Mouse (Mus musculus): ENCODE measurements around the gene Lhx5. TPM values are rescaled to one million over a fixed set of nuclear protein-coding genes. Genes with fewer than 3 reads are reported as not detected.

Gene Lhx5
- total and polyA plus RNA-seq, 3 experiments, result not detected

DNA sequence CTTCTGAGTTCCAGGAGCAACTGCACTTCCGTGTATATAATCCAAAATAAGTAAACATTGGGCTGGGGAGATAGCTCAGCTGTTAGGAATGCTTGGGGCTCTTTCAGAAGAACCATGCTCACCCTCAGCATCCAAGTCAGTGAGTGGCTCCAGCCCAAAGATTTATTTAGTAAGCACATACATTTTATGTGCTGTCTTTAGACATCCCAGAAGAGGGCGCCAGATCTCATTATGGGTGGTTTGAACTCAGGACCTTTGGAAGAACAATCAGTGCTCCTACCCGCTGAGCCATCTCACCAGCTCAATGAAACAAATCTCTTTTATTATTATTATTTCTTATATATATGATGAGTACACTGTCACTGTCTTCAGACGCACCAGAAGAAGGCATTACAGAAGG lies 48.0 kb downstream of the Lhx5 start:
- Histone ChIP-seq H3K27ac (no peak overlapping the region), H3K27me3 (ENCODE audit: control insufficient read depth, insufficient read depth, low read length) (no peaks in the 10 kb centered on the region), H3K79me2 (replicated peaks; ENCODE audit: control insufficient read depth, insufficient read depth, low read length) (no peaks in the 10 kb centered on the region), H3K4me3 (no peak overlapping the region), H3K4me1 (ENCODE audit: control insufficient read depth, insufficient read depth, low read length) (no peaks in the 10 kb centered on the region), H3K9ac (ENCODE audit: low read depth, low read length) (no peak overlapping the region), H3K36me3 (ENCODE audit: control insufficient read depth, insufficient read depth, low read length) (no peaks in the 10 kb centered on the region)
- intact Hi-C loops (cut with DNase I), result no loop called here
- 64% methylated on average over 4 of the region's 4 CpGs for WGBS
- TF ChIP-seq CTCF (IDR thresholded peaks at IDR 0.05) (peak; percentile 56), POLR2A (IDR thresholded peaks at IDR 0.05; ENCODE audit: insufficient read depth, low read depth, low read length) (no peak), EP300 (IDR thresholded peaks at IDR 0.05; ENCODE audit: insufficient read depth, low read depth, low read length) (no peak)
- DNase-seq, result no peak

DNA sequence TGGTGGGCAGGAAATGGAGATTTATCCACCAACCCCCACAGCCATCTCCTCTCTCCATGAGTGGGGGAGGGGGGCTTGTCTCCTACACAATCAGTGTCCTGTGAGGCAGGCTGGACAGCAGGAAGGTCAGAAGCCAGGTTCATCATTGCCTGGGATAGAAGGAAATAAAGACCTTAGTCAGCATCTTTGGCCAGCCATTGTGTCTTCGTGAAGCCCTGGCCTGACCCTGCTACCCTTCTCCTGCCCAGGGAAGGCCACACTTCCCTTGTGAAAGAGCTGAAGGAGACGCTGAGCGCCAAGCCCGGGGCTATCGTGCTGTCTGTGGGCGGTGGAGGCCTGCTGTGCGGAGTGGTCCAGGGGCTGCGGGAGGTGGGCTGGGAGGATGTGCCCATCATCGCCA lies 49.7 kb downstream of the Lhx5 start:
- Histone ChIP-seq H3K36me3 (ENCODE audit: control insufficient read depth, insufficient read depth, low read length) (no peaks in the 10 kb centered on the region), H3K27me3 (ENCODE audit: control insufficient read depth, insufficient read depth, low read length) (no peaks in the 10 kb centered on the region), H3K4me1 (ENCODE audit: control insufficient read depth, insufficient read depth, low read length) (no peaks in the 10 kb centered on the region), H3K4me3 (no peak overlapping the region), H3K79me2 (replicated peaks; ENCODE audit: control insufficient read depth, insufficient read depth, low read length) (no peaks in the 10 kb centered on the region), H3K9ac (ENCODE audit: low read depth, low read length) (no peak overlapping the region), H3K27ac (no peak overlapping the region)
- WGBS, result 62% methylated on average over 9 of the region's 9 CpGs
- TF ChIP-seq CTCF (IDR thresholded peaks at IDR 0.05), result no peak
- TF ChIP-seq POLR2A (IDR thresholded peaks at IDR 0.05; ENCODE audit: insufficient read depth, low read depth, low read length), result no peak
- TF ChIP-seq EP300 (IDR thresholded peaks at IDR 0.05; ENCODE audit: insufficient read depth, low read depth, low read length), result no peak
- DNase-seq, result no peak
- intact Hi-C loops (cut with DNase I), result no loop called here

DNA sequence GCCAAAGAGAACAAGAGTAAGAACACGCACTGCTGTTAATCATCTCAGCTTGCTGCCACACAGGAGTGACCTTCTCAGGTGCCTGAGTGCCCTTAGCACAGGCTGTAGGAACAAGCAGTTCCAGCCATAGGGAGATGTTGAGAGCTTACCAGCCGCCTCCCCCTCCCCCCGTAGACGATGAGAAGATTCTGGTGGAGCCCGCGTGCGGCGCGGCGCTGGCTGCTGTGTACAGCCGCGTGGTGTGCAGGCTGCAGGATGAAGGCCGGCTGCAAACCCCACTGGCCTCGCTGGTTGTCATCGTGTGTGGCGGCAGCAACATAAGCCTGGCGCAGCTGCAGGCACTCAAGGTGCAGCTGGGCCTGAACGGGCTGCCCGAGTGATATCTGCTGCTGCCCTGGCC lies 51.9 kb downstream of the Lhx5 start:
- no peaks in the 10 kb centered on the region for H3K79me2 ChIP-seq (replicated peaks; ENCODE audit: control insufficient read depth, insufficient read depth, low read length)
- TF ChIP-seq POLR2A (IDR thresholded peaks at IDR 0.05; ENCODE audit: insufficient read depth, low read depth, low read length), result no peak
- no peak for TF ChIP-seq EP300 (IDR thresholded peaks at IDR 0.05; ENCODE audit: insufficient read depth, low read depth, low read length)
- no peak for TF ChIP-seq CTCF (IDR thresholded peaks at IDR 0.05)
- H3K36me3 ChIP-seq (ENCODE audit: control insufficient read depth, insufficient read depth, low read length), result no peaks in the 10 kb centered on the region
- no peak overlapping the region for H3K9ac ChIP-seq (ENCODE audit: low read depth, low read length)
- no peak for DNase-seq
- no peaks in the 10 kb centered on the region for H3K27me3 ChIP-seq (ENCODE audit: control insufficient read depth, insufficient read depth, low read length)
- no peak overlapping the region for H3K27ac ChIP-seq
- intact Hi-C loops (cut with DNase I), result no loop called here
- no peak overlapping the region for H3K4me3 ChIP-seq
- no peaks in the 10 kb centered on the region for H3K4me1 ChIP-seq (ENCODE audit: control insufficient read depth, insufficient read depth, low read length)
- 77% methylated on average over 19 of the region's 19 CpGs for WGBS

DNA sequence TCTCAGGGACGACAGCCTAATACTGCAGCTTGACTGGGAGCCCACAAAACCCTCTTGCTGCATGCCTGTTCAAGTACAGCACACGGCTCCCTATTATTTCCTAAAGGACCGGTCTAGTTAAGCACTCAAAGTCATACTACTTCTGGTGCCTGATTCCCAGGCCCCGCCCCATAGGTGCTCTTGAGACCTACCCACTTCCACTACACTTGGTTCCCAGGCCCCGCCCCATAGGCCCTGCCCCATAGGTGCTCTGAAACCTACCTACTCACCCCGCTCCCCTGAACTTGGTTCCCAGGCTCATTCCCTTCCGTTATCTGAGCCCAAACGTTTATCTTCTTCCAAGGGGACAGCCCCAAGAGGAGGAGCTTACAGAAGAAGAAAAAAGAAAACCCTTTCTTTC lies 56.3 kb downstream of the Lhx5 start:
- intact Hi-C loops (cut with DNase I), result no loop called here
- Histone ChIP-seq H3K4me3 (no peak overlapping the region), H3K27ac (no peak overlapping the region), H3K36me3 (ENCODE audit: control insufficient read depth, insufficient read depth, low read length) (no peaks in the 10 kb centered on the region), H3K79me2 (replicated peaks; ENCODE audit: control insufficient read depth, insufficient read depth, low read length) (no peaks in the 10 kb centered on the region), H3K4me1 (ENCODE audit: control insufficient read depth, insufficient read depth, low read length) (peaks cover 4% of the 10 kb centered on the region; the same call in 1 of the 2 replicates), H3K27me3 (ENCODE audit: control insufficient read depth, insufficient read depth, low read length) (no peaks in the 10 kb centered on the region), H3K9ac (ENCODE audit: low read depth, low read length) (no peak overlapping the region)
- TF ChIP-seq CTCF (IDR thresholded peaks at IDR 0.05) (no peak), EP300 (IDR thresholded peaks at IDR 0.05; ENCODE audit: insufficient read depth, low read depth, low read length) (no peak), POLR2A (IDR thresholded peaks at IDR 0.05; ENCODE audit: insufficient read depth, low read depth, low read length) (no peak)
- WGBS, result 81% methylated on average over 8 of the region's 8 CpGs
- DNase-seq, result no peak

DNA sequence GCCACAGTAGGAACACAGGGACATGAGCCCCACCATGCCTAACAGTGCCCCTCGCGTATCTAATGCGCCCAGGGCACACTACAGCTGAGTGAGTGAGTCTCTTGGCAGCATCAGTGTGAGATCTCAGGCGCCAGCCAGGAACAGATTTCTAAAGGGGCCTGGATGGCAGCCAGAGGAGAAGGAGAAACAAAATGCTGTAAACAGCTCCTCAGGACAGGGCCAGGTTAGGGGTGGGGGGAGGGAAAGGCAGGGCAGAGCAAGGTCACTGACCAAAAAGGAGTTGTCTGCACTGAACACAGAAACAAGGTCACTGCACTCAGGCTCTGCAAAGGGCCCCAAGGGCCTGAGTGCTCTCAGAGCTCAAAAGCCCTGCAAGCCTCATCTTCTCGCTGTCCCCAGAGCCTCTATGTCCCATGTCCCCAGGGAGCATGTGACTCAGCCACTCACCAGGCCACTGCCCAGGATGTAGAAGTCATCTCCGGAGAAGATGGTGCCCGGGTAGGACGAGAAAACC lies 59.2 kb downstream of the Lhx5 start:
- Histone ChIP-seq H3K9ac (ENCODE audit: low read depth, low read length) (no peak overlapping the region), H3K4me1 (ENCODE audit: control insufficient read depth, insufficient read depth, low read length) (peaks cover 4% of the 10 kb centered on the region; the same call in 1 of the 2 replicates), H3K36me3 (ENCODE audit: control insufficient read depth, insufficient read depth, low read length) (no peaks in the 10 kb centered on the region), H3K79me2 (replicated peaks; ENCODE audit: control insufficient read depth, insufficient read depth, low read length) (no peaks in the 10 kb centered on the region), H3K4me3 (no peak overlapping the region), H3K27me3 (ENCODE audit: control insufficient read depth, insufficient read depth, low read length) (no peaks in the 10 kb centered on the region), H3K27ac (peak overlapping the region; percentile 73)
- DNase-seq, result peak; percentile 52 to 66
- 0 out of 2 replicates have a peak, but pooled peaks have one; percentile 50 for TF ChIP-seq EP300 (IDR thresholded peaks at IDR 0.05; ENCODE audit: insufficient read depth, low read depth, low read length)
- TF ChIP-seq CTCF (IDR thresholded peaks at IDR 0.05), result no peak
- TF ChIP-seq POLR2A (IDR thresholded peaks at IDR 0.05; ENCODE audit: insufficient read depth, low read depth, low read length), result 0 out of 2 replicates have a peak, but pooled peaks have one; percentile 26
- WGBS, result 34% methylated on average over 8 of the region's 8 CpGs
- intact Hi-C loops (cut with DNase I), result no loop called here

Other genes starting within 250 kb of the Lhx5 start
- 1 to 10 TPM; 8.8 to 9.8 TPM for gene Sdsl, start 41.1 kb downstream of the Lhx5 start, total RNA-seq (2021)
- 12.6 and 13.5 TPM in 2 replicates for gene Sdsl, start 41.1 kb downstream of the Lhx5 start, polyA plus RNA-seq (2012; rRNA removed)
- 1 to 10 TPM; 1.2 to 3.0 TPM for gene Sds, start 44.8 kb downstream of the Lhx5 start, total RNA-seq (2021)
- 5.6 and 10.9 TPM in 2 replicates for gene Sds, start 44.8 kb downstream of the Lhx5 start, polyA plus RNA-seq (2012; rRNA removed)
- 10 to 100 TPM; 39.5 to 47.1 TPM for gene Plbd2, start 71.9 kb downstream of the Lhx5 start, total RNA-seq (2021)
- gene Plbd2, start 71.9 kb downstream of the Lhx5 start, polyA plus RNA-seq (2012; rRNA removed), result 27.7 and 32.1 TPM in 2 replicates
- 10 to 100 TPM; 10.0 to 12.2 TPM for gene Slc8b1, start 79.5 kb downstream of the Lhx5 start, total RNA-seq (2021)
- gene Slc8b1, start 79.5 kb downstream of the Lhx5 start, polyA plus RNA-seq (2012; rRNA removed), result 13.2 and 16.5 TPM in 2 replicates
- 10 to 100 TPM; 30.7 to 35.1 TPM for gene Tpcn1, start 157.0 kb downstream of the Lhx5 start, total RNA-seq (2021)
- gene Tpcn1, start 157.0 kb downstream of the Lhx5 start, polyA plus RNA-seq (2012; rRNA removed), result 53.7 and 59.7 TPM in 2 replicates
- not detected for gene Iqcd, start 157.3 kb downstream of the Lhx5 start, total RNA-seq (2021)
- 0.14 and 0.20 TPM in 2 replicates for gene Iqcd, start 157.3 kb downstream of the Lhx5 start, polyA plus RNA-seq (2012; rRNA removed)
- 10 to 100 TPM; 14.2 to 16.0 TPM for gene Rita1, start 180.9 kb downstream of the Lhx5 start, total RNA-seq (2021)
- 15.3 and 21.7 TPM in 2 replicates for gene Rita1, start 180.9 kb downstream of the Lhx5 start, polyA plus RNA-seq (2012; rRNA removed)
- gene Ddx54, start 181.0 kb downstream of the Lhx5 start, total RNA-seq (2021), result 10 to 100 TPM; 21.4 to 22.5 TPM
- 16.2 and 18.2 TPM in 2 replicates for gene Ddx54, start 181.0 kb downstream of the Lhx5 start, polyA plus RNA-seq (2012; rRNA removed)
- gene Cfap73, start 202.5 kb downstream of the Lhx5 start, total RNA-seq (2021), result not detected
- gene Cfap73, start 202.5 kb downstream of the Lhx5 start, polyA plus RNA-seq (2012; rRNA removed), result 0.16 TPM in 1 of 2 replicates, not detected in the other
- not detected for gene Rasal1, start 217.1 kb downstream of the Lhx5 start, total RNA-seq (2021)
- gene Rasal1, start 217.1 kb downstream of the Lhx5 start, polyA plus RNA-seq (2012; rRNA removed), result 0.06 and 0.33 TPM in 2 replicates

All from heart, adult 2 months (tissue).